Mouse (Mus musculus): ENCODE measurements around the gene Ehhadh.

DNA sequence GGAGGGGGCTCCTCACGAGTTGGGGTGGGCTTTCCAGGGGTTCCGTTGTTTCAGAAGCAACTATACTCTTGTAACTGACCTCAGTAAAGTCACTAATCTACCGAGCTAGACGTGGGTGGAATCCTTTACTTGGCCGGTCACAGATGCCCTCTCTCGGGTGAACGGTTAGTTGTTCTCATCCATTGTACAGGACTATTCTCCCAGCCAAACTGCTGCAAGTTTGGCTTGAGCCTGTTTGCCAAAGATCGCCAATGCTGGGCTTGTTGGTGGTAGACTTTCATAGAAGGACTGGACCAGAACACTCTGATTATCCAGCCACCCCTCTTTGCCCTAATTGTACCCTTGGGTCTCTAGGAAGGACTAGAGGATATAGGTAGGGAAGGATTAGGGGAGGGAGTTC is 1.3 kb downstream of the Ehhadh start:
- TF ChIP-seq POLR2A (IDR thresholded peaks at IDR 0.05; ENCODE audit: insufficient read length, low read depth) (no peak), USF1 (IDR thresholded peaks at IDR 0.05; ENCODE audit: low read depth) (no peak), REST (IDR thresholded peaks at IDR 0.05; ENCODE audit: insufficient read depth, insufficient read length) (no peak), MYOG (IDR thresholded peaks at IDR 0.05; ENCODE audit: control insufficient read depth in 1 of 3, insufficient read depth in 1 of 3, insufficient read length in 2 of 3, low read depth in 2 of 3) (no peak)
